Mouse (Mus musculus) stomach, postnatal 0 days (tissue): ENCODE measurements around the gene Ahcyl1.

Source experiments
- CTCF ChIP-seq: IDR thresholded peaks from 2 replicates; pipeline ENCODE4 v1.5.1; 2016; ENCODE audit warnings: antibody characterized with exemption, low read depth, mild to moderate bottlenecking, moderate library complexity
- EP300 ChIP-seq: optimal IDR thresholded peaks from 2 replicates; pipeline ENCODE3; 2016; ENCODE audit warnings: antibody characterized with exemption

GRCm38 (mm10) chr3:107730236-107730635 lies 33.9 kb upstream of the Ahcyl1 start:
- TF ChIP-seq CTCF = no peak
- TF ChIP-seq EP300 = no peak
